Mouse (Mus musculus) intestine, embryonic 14.5 days (tissue): ENCODE measurements around the gene Nup160. TPM values are rescaled to one million over a fixed set of nuclear protein-coding genes. Genes with fewer than 3 reads are reported as not detected.
A peak's percentile ranks its signal among the peaks of the same experiment; 100 is the strongest.

Source experiments
- ATAC-seq: fragments of 200-750 bp; cut with Nextera tagmentation; replicated peaks from 2 replicates; pipeline ENCODE4 v1.8.0; 2017; ENCODE audit warnings: low read depth, moderate number of reproducible peaks, moderate TSS enrichment, moderate library complexity; ENCODE audit not compliant: low FRiP score, low TSS enrichment
- DNase-seq: peaks from one replicate; pipeline ENCODE4 v3.0.0-alpha.2; 2018; ENCODE audit warnings: low spot score
- H3K27ac ChIP-seq: fragments of 300-500 bp; sonication (generic); 2 replicates; pipeline ENCODE4 v1.5.1; 2014; ENCODE audit warnings: low read depth, mild to moderate bottlenecking, control low read depth
- H3K27me3 ChIP-seq: fragments of 300-500 bp; sonication (generic); replicated peaks from 2 replicates; pipeline ENCODE4 v1.6.1; 2014; ENCODE audit warnings: low read length, control low read depth; ENCODE audit not compliant: control insufficient read depth, insufficient read depth
- H3K36me3 ChIP-seq: fragments of 300-500 bp; sonication (generic); 2 replicates; pipeline ENCODE4 v1.6.1; 2014; ENCODE audit warnings: low read length, control low read depth; ENCODE audit not compliant: control insufficient read depth, insufficient read depth
- H3K4me1 ChIP-seq: fragments of 300-500 bp; sonication (generic); replicated peaks from 2 replicates; pipeline ENCODE4 v1.6.1; 2014; ENCODE audit warnings: low read length, control low read depth, mixed read lengths; ENCODE audit not compliant: control insufficient read depth, insufficient read depth
- H3K4me2 ChIP-seq: fragments of 300-500 bp; sonication (generic); 2 replicates; pipeline ENCODE4 v1.6.1; 2014; ENCODE audit warnings: low read length
- H3K4me3 ChIP-seq: fragments of 300-500 bp; sonication (generic); 2 replicates; pipeline ENCODE4 v1.5.1; 2014; ENCODE audit warnings: low read depth, low read length, control low read depth, mixed read lengths
- H3K9ac ChIP-seq: fragments of 300-500 bp; sonication (generic); 2 replicates; pipeline ENCODE4 v1.6.1; 2014; ENCODE audit warnings: mild to moderate bottlenecking, low read length
- H3K9me3 ChIP-seq: fragments of 300-500 bp; sonication (generic); 2 replicates; pipeline ENCODE4 v1.6.1; 2016; ENCODE audit warnings: low read length, control low read depth; ENCODE audit not compliant: control insufficient read depth
- WGBS: fragments of 180-500 bp; shearing (Covaris S2); extraction: QIAGEN DNeasy Blood & Tissue Kit; methylation state at CpG from one replicate; pipeline ENCODE4 v1.1.7; 2014; 5-methylcytosine and 5-hydroxymethylcytosine counted together
- polyA plus RNA-seq: library from polyadenylated mRNA; unstranded; fragments of >200 nt; fragmentation: Nextera tagmentation; extraction: Ambion mirVana; gene quantifications from 2 replicates; pipeline ENCODE4 v1.2.1, GENCODE M21; 2014

Nup160 gene
- polyA plus RNA-seq, 1 experiment from 2014 or later, result 53.6 TPM

- DNase-seq (peak; percentile 67), ATAC-seq (peak; percentile 53; the same call in 1 of the 2 replicates)
- H3K27ac ChIP-seq, result peak overlapping the region; percentile 40; the same call in 1 of the 2 replicates
- H3K36me3 ChIP-seq, result no peaks in the 10 kb centered on the region
- no peaks in the 10 kb centered on the region for H3K27me3 ChIP-seq
- H3K9ac ChIP-seq, result no peak overlapping the region
- no peak overlapping the region for H3K4me2 ChIP-seq
- no peaks in the 10 kb centered on the region for H3K9me3 ChIP-seq
- WGBS, result 54% methylated on average over 5 of the region's 5 CpGs
- H3K4me3 ChIP-seq, result no peak overlapping the region
- peaks cover 10% of the 10 kb centered on the region for H3K4me1 ChIP-seq
Measured at GRCm38 (mm10) chr2:90639747-90640699, 37.0 kb upstream of the Nup160 start.

- 74% methylated on average over 10 of the region's 10 CpGs for WGBS
- no peak overlapping the region for H3K9ac ChIP-seq
- no peak overlapping the region for H3K4me2 ChIP-seq
- no peak overlapping the region for H3K27ac ChIP-seq
- H3K36me3 ChIP-seq, result no peaks in the 10 kb centered on the region
- H3K9me3 ChIP-seq, result no peaks in the 10 kb centered on the region
- DNase-seq (no peak), ATAC-seq (0 out of 2 replicates have a peak, but pooled peaks have one; percentile 33)
- H3K4me3 ChIP-seq, result no peak overlapping the region
- H3K27me3 ChIP-seq, result no peaks in the 10 kb centered on the region
- H3K4me1 ChIP-seq, result peaks cover 10% of the 10 kb centered on the region
Measured at GRCm38 (mm10) chr2:90641007-90641709, 35.9 kb upstream of the Nup160 start.

DNA sequence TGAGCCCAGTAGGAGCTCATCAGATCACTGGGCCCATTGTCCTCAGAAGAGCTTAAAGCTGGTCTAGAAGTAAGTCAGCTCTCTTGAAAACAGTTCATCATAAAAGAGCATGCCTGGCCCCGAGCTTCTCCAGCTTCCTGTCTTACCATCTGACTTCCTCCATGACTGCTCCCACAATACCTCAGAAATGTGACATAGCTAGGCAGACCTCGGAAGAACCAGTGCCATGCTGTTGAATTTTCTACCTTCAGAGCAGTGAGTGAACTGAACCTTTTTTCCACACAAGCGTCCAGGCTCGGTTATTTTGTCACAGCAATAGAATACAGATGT lies 35.3 kb upstream of the Nup160 start:
- H3K27me3 ChIP-seq, result no peaks in the 10 kb centered on the region
- 88% methylated on average over 4 of the region's 4 CpGs for WGBS
- H3K9me3 ChIP-seq, result no peaks in the 10 kb centered on the region
- H3K9ac ChIP-seq, result no peak overlapping the region
- ATAC-seq (no peak), DNase-seq (no peak)
- H3K4me1 ChIP-seq, result peaks cover 10% of the 10 kb centered on the region
- no peak overlapping the region for H3K4me3 ChIP-seq
- H3K4me2 ChIP-seq, result no peak overlapping the region
- no peak overlapping the region for H3K27ac ChIP-seq
- no peaks in the 10 kb centered on the region for H3K36me3 ChIP-seq

DNA sequence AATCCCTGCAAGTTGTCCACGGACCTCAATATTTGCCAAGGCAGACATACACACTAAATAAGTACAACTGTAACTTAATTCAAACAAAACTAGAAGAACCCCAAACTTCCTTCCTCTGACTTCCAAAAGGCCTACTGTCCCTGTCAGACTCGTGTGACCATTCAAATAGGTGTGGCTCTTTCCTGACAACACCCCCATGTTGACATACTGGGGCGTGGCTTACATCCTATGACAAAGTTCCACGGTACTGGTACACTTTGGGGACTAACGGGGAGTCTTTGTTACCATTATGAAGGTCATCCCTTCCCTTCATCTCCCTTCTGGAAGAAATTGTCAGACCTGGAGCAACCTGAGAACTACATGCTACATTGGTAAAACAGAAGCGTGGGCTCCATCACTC lies 29.9 kb upstream of the Nup160 start:
- Histone ChIP-seq H3K4me2 (no peak overlapping the region), H3K9me3 (no peaks in the 10 kb centered on the region), H3K4me3 (no peak overlapping the region), H3K27ac (no peak overlapping the region), H3K4me1 (no peaks in the 10 kb centered on the region), H3K27me3 (no peaks in the 10 kb centered on the region), H3K36me3 (no peaks in the 10 kb centered on the region), H3K9ac (no peak overlapping the region)
- no peak for ATAC-seq
- DNase-seq, result no peak
- WGBS, result 65% methylated on average over 6 of the region's 6 CpGs

DNA sequence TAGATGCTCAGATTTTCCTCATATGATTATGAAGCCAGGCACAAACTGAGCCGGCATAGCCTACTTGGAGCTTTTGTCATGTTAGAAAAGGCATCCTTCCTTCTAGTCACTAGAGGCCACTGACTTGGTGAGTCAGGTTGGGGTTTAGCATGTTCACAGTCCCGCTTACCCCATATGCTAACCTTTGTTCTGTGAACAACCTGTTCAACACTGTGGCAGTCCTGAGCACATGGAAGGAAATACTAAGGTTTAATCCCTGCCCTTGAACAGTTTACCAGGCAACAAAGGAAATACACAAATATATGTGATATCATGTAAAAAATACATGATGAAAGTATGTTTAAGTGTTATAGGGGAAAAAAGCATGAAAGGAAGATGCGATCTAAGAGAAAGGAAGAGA lies 27.6 kb upstream of the Nup160 start:
- Histone ChIP-seq H3K4me2 (no peak overlapping the region), H3K36me3 (no peaks in the 10 kb centered on the region), H3K27ac (no peak overlapping the region), H3K27me3 (no peaks in the 10 kb centered on the region), H3K9me3 (no peaks in the 10 kb centered on the region), H3K4me3 (no peak overlapping the region), H3K4me1 (no peaks in the 10 kb centered on the region), H3K9ac (no peak overlapping the region)
- ATAC-seq, result no peak
- no peak for DNase-seq
- 87% methylated on average over 3 of the region's 3 CpGs for WGBS

DNA sequence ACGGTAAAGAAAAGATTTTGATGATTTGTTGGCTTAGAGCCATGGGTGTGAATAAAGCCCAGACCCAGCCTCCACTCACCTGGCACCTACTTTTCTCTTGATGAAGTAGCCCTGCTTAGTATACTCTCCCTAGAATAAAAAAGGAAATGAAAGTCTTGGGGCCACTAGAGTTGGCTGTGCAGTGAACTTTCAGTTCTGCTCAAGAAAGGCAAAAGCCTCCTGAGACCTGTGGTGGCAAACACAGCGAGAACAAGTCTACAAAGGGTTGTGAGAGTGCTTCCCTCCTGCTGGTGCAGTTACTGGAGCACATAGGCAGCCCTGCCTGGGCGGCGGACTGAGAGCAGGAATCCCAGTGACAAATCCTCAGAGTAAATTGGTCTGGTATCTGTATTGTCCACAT lies 27.1 kb upstream of the Nup160 start:
- H3K4me2 ChIP-seq, result no peak overlapping the region
- no peak for ATAC-seq
- H3K27ac ChIP-seq, result no peak overlapping the region
- no peaks in the 10 kb centered on the region for H3K36me3 ChIP-seq
- H3K9me3 ChIP-seq, result no peaks in the 10 kb centered on the region
- H3K27me3 ChIP-seq, result no peaks in the 10 kb centered on the region
- no peak for DNase-seq
- H3K4me1 ChIP-seq, result no peaks in the 10 kb centered on the region
- H3K4me3 ChIP-seq, result no peak overlapping the region
- 57% methylated on average over 4 of the region's 4 CpGs for WGBS
- no peak overlapping the region for H3K9ac ChIP-seq

DNA sequence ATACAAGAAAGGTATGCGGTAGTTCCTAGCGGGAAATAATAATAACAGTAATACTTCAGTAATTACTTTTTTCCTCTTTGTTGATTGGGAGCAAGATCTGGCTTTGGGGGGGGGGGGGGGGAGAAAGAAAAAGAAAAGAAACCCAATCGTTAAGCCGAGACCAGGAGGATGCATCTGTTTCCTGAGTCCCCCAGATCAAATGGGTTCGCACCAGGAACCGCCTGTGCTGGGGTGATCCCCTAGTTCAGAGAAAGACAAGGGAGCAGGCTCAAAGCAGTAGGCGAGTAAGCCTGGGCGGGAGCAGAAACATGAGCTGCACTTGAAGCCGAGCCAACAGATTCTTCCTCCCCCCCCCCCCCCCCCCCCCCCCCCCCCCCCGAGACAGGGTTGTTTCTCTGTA lies 24.9 kb upstream of the Nup160 start:
- H3K9ac ChIP-seq, result no peak overlapping the region
- H3K27ac ChIP-seq, result no peak overlapping the region
- H3K4me1 ChIP-seq, result no peaks in the 10 kb centered on the region
- 87% methylated on average over 8 of the region's 10 CpGs for WGBS
- H3K4me3 ChIP-seq, result no peak overlapping the region
- H3K36me3 ChIP-seq, result no peaks in the 10 kb centered on the region
- H3K9me3 ChIP-seq, result no peaks in the 10 kb centered on the region
- ATAC-seq (no peak), DNase-seq (no peak)
- H3K4me2 ChIP-seq, result no peak overlapping the region
- H3K27me3 ChIP-seq, result no peaks in the 10 kb centered on the region

- Histone ChIP-seq H3K9me3 (no peaks in the 10 kb centered on the region), H3K36me3 (no peaks in the 10 kb centered on the region), H3K9ac (no peak overlapping the region), H3K4me3 (no peak overlapping the region), H3K4me2 (no peak overlapping the region), H3K27me3 (no peaks in the 10 kb centered on the region), H3K27ac (no peak overlapping the region), H3K4me1 (no peaks in the 10 kb centered on the region)
- 58% methylated on average over 4 of the region's 4 CpGs for WGBS
- no peak for ATAC-seq
- no peak for DNase-seq
Measured at GRCm38 (mm10) chr2:90652993-90653392, 24.0 kb upstream of the Nup160 start.
